In genomic region chr12:111440701-111441373, GRCm38 (mm10) we compare ENCODE assay signal across 22 mouse cellular contexts. TPM values are rescaled to one million over a fixed set of nuclear protein-coding genes. Genes with fewer than 3 reads are reported as not detected.
"Had no signal": no experiment of that assay in that cellular context is flagged by ENCODE, and none has a peak within 500 bp of the region (broad histone marks: within the 10 kb centered on the region; RNA-seq: fewer than 3 reads in every experiment).

No protein-coding gene starts in this region.

- H3K4me3 ChIP-seq: limb, embryonic 10.5 days; limb, embryonic 13.5 days; megakaryocyte, embryonic 14.5 days; midbrain, embryonic 10.5 days; midbrain, embryonic 13.5 days; myocyte; neural tube, embryonic 13.5 days had no signal

- H3K9ac ChIP-seq: limb, embryonic 13.5 days; liver, embryonic 14.5 days; lung, embryonic 14.5 days; midbrain, embryonic 13.5 days; neural tube, embryonic 13.5 days had no signal

- H3K36me3 ChIP-seq: limb, embryonic 10.5 days; limb, embryonic 13.5 days; midbrain, embryonic 10.5 days; midbrain, embryonic 13.5 days; neural tube, embryonic 13.5 days had no signal

- H3K4me2 ChIP-seq: limb, embryonic 13.5 days; lung, embryonic 14.5 days; midbrain, embryonic 13.5 days; neural tube, embryonic 13.5 days had no signal

- DNase-seq: kidney, adult 18-20 months; kidney, adult 9 months; kidney, postnatal 14 days; kidney, postnatal 4 days; layer of hippocampus, adult 9-11 months; lung, embryonic 14.5 days; thymus, postnatal 25 days had no signal

- H3K27ac ChIP-seq: limb, embryonic 10.5 days; limb, embryonic 13.5 days; midbrain, embryonic 10.5 days; midbrain, embryonic 13.5 days; neural tube, embryonic 13.5 days had no signal

- ATAC-seq: inflammation-experienced regulatory T-cells, adult 6 months; intestine, embryonic 16.5 days; lung, postnatal 0 days; midbrain, embryonic 13.5 days; midbrain, embryonic 16.5 days had no signal

- H3K9me3 ChIP-seq: limb, embryonic 10.5 days; limb, embryonic 13.5 days; midbrain, embryonic 13.5 days; neural tube, embryonic 13.5 days had no signal

RNA-seq across cellular contexts. Expression of gene Tnfaip2, which starts 1.4 kb away (rescaled TPM):
- polyA plus RNA-seq: inflammation-experienced regulatory T-cells, adult 6 months had no signal

RNA-seq across cellular contexts. Expression of gene Exoc3l4, which starts 24.0 kb away (rescaled TPM):
- total RNA-seq: monocyte, adult 5-6 weeks; neutrophil, adult 5-6 weeks had no signal
- polyA plus RNA-seq: inflammation-experienced regulatory T-cells, adult 6 months had no signal

RNA-seq across cellular contexts. Expression of gene Lbhd2, which starts 34.2 kb away (rescaled TPM):
- total RNA-seq: monocyte, adult 5-6 weeks; neutrophil, adult 5-6 weeks had no signal
- polyA plus RNA-seq: limb, embryonic 10.5 days; midbrain, embryonic 10.5 days; midbrain, embryonic 13.5 days; myocyte; neural tube, embryonic 13.5 days; small intestine, adult 2 months had no signal

RNA-seq across cellular contexts. Expression of gene Gm266, which starts 44.8 kb away (rescaled TPM):
- total RNA-seq: monocyte, adult 5-6 weeks; neutrophil, adult 5-6 weeks had no signal
- polyA plus RNA-seq: inflammation-experienced regulatory T-cells, adult 6 months had no signal
